Mouse (Mus musculus): ENCODE results near the gene Bcap29. TPM values are rescaled to one million over a fixed set of nuclear protein-coding genes. Genes with fewer than 3 reads are reported as not detected.

The Bcap29 gene
- polyA plus RNA-seq, 1 experiment: 33.1 TPM

- Histone ChIP-seq H3K4me3 (ENCODE audit: low read depth, low read length) (no peak overlapping the region), H3K9ac (ENCODE audit: low read depth, poor library complexity, severe bottlenecking) (0 out of 2 replicates have a peak overlapping the region, but pooled peaks have one; percentile 22), H3K4me1 (ENCODE audit: control insufficient read depth, insufficient read depth, low read length) (no peaks in the 10 kb centered on the region), H3K9me3 (replicated peaks; ENCODE audit: control insufficient read depth, insufficient read depth, low read length, poor library complexity, severe bottlenecking) (peaks cover 3% of the 10 kb centered on the region; the same call in 1 of the 2 replicates), H3K27me3 (ENCODE audit: control insufficient read depth, insufficient read depth, low read length, poor library complexity, severe bottlenecking) (no peaks in the 10 kb centered on the region), H3K27ac (ENCODE audit: insufficient read depth, low read length) (no peak overlapping the region), H3K36me3 (ENCODE audit: control insufficient read depth, insufficient read depth, low read length, poor library complexity, severe bottlenecking) (peaks cover 2% of the 10 kb centered on the region; the same call in 1 of the 2 replicates)
- TF ChIP-seq EP300 (IDR thresholded peaks at IDR 0.05; ENCODE audit: insufficient read depth, low read depth, low read length) (no peak), POLR2A (IDR thresholded peaks at IDR 0.05; ENCODE audit: insufficient read depth, low read length) (no peak), CTCF (IDR thresholded peaks at IDR 0.05; ENCODE audit: low read depth, low read length) (peak; percentile 58)
These were observed 14.4 kb downstream of the Bcap29 start for GRCm38 (mm10) chr12:31620106-31620505.

GRCm38 (mm10) chr12:31613353-31613752 is 21.1 kb downstream of the Bcap29 start:
- H3K4me1 ChIP-seq (ENCODE audit: control insufficient read depth, insufficient read depth, low read length): no peaks in the 10 kb centered on the region
- no peak overlapping the region for H3K4me3 ChIP-seq (ENCODE audit: low read depth, low read length)
- H3K9me3 ChIP-seq (replicated peaks; ENCODE audit: control insufficient read depth, insufficient read depth, low read length, poor library complexity, severe bottlenecking): peaks cover 3% of the 10 kb centered on the region; the same call in 1 of the 2 replicates
- H3K36me3 ChIP-seq (ENCODE audit: control insufficient read depth, insufficient read depth, low read length, poor library complexity, severe bottlenecking): 0 out of 2 replicates have a peak, but pooled peaks cover 2% of the 10 kb centered on the region
- no peak overlapping the region for H3K9ac ChIP-seq (ENCODE audit: low read depth, poor library complexity, severe bottlenecking)
- H3K27me3 ChIP-seq (ENCODE audit: control insufficient read depth, insufficient read depth, low read length, poor library complexity, severe bottlenecking): no peaks in the 10 kb centered on the region
- no peak overlapping the region for H3K27ac ChIP-seq (ENCODE audit: insufficient read depth, low read length)
- TF ChIP-seq EP300 (IDR thresholded peaks at IDR 0.05; ENCODE audit: insufficient read depth, low read depth, low read length) (no peak), POLR2A (IDR thresholded peaks at IDR 0.05; ENCODE audit: insufficient read depth, low read length) (no peak), CTCF (IDR thresholded peaks at IDR 0.05; ENCODE audit: low read depth, low read length) (no peak)

- H3K9me3 ChIP-seq (replicated peaks; ENCODE audit: control insufficient read depth, insufficient read depth, low read length, poor library complexity, severe bottlenecking): no peaks in the 10 kb centered on the region
- TF ChIP-seq EP300 (IDR thresholded peaks at IDR 0.05; ENCODE audit: insufficient read depth, low read depth, low read length) (no peak), CTCF (IDR thresholded peaks at IDR 0.05; ENCODE audit: low read depth, low read length) (no peak), POLR2A (IDR thresholded peaks at IDR 0.05; ENCODE audit: insufficient read depth, low read length) (no peak)
These were observed 26.3 kb downstream of the Bcap29 start for GRCm38 (mm10) chr12:31608138-31608537.

GRCm38 (mm10) chr12:31604894-31605293 is 29.6 kb downstream of the Bcap29 start:
- peaks cover 1% of the 10 kb centered on the region for H3K4me1 ChIP-seq (ENCODE audit: control insufficient read depth, insufficient read depth, low read length)
- no peaks in the 10 kb centered on the region for H3K27me3 ChIP-seq (ENCODE audit: control insufficient read depth, insufficient read depth, low read length, poor library complexity, severe bottlenecking)
- H3K9ac ChIP-seq (ENCODE audit: low read depth, poor library complexity, severe bottlenecking): no peak overlapping the region
- no peak overlapping the region for H3K27ac ChIP-seq (ENCODE audit: insufficient read depth, low read length)
- TF ChIP-seq EP300 (IDR thresholded peaks at IDR 0.05; ENCODE audit: insufficient read depth, low read depth, low read length) (no peak), POLR2A (IDR thresholded peaks at IDR 0.05; ENCODE audit: insufficient read depth, low read length) (no peak), CTCF (IDR thresholded peaks at IDR 0.05; ENCODE audit: low read depth, low read length) (no peak)
- no peaks in the 10 kb centered on the region for H3K36me3 ChIP-seq (ENCODE audit: control insufficient read depth, insufficient read depth, low read length, poor library complexity, severe bottlenecking)
- H3K9me3 ChIP-seq (replicated peaks; ENCODE audit: control insufficient read depth, insufficient read depth, low read length, poor library complexity, severe bottlenecking): no peaks in the 10 kb centered on the region
- no peak overlapping the region for H3K4me3 ChIP-seq (ENCODE audit: low read depth, low read length)

More at GRCm38 (mm10) chr12:31608138-31608537, 26.3 kb downstream of the Bcap29 start:
- Histone ChIP-seq H3K27me3 (ENCODE audit: control insufficient read depth, insufficient read depth, low read length, poor library complexity, severe bottlenecking) (no peaks in the 10 kb centered on the region), H3K9ac (ENCODE audit: low read depth, poor library complexity, severe bottlenecking) (no peak overlapping the region), H3K4me1 (ENCODE audit: control insufficient read depth, insufficient read depth, low read length) (peaks cover 1% of the 10 kb centered on the region), H3K27ac (ENCODE audit: insufficient read depth, low read length) (0 out of 2 replicates have a peak overlapping the region, but pooled peaks have one; percentile 71), H3K4me3 (ENCODE audit: low read depth, low read length) (no peak overlapping the region), H3K36me3 (ENCODE audit: control insufficient read depth, insufficient read depth, low read length, poor library complexity, severe bottlenecking) (no peaks in the 10 kb centered on the region)

GRCm38 (mm10) chr12:31603586-31603985 is 30.9 kb downstream of the Bcap29 start:
- H3K27ac ChIP-seq (ENCODE audit: insufficient read depth, low read length): no peak overlapping the region
- H3K4me1 ChIP-seq (ENCODE audit: control insufficient read depth, insufficient read depth, low read length): peaks cover 1% of the 10 kb centered on the region
- H3K27me3 ChIP-seq (ENCODE audit: control insufficient read depth, insufficient read depth, low read length, poor library complexity, severe bottlenecking): no peaks in the 10 kb centered on the region
- H3K9me3 ChIP-seq (replicated peaks; ENCODE audit: control insufficient read depth, insufficient read depth, low read length, poor library complexity, severe bottlenecking): no peaks in the 10 kb centered on the region
- TF ChIP-seq CTCF (IDR thresholded peaks at IDR 0.05; ENCODE audit: low read depth, low read length): no peak
- TF ChIP-seq POLR2A (IDR thresholded peaks at IDR 0.05; ENCODE audit: insufficient read depth, low read length): no peak
- no peak for TF ChIP-seq EP300 (IDR thresholded peaks at IDR 0.05; ENCODE audit: insufficient read depth, low read depth, low read length)
- H3K36me3 ChIP-seq (ENCODE audit: control insufficient read depth, insufficient read depth, low read length, poor library complexity, severe bottlenecking): no peaks in the 10 kb centered on the region
- no peak overlapping the region for H3K4me3 ChIP-seq (ENCODE audit: low read depth, low read length)
- H3K9ac ChIP-seq (ENCODE audit: low read depth, poor library complexity, severe bottlenecking): no peak overlapping the region

GRCm38 (mm10) chr12:31594296-31594695 is 40.2 kb downstream of the Bcap29 start:
- TF ChIP-seq CTCF (IDR thresholded peaks at IDR 0.05; ENCODE audit: low read depth, low read length) (no peak), POLR2A (IDR thresholded peaks at IDR 0.05; ENCODE audit: insufficient read depth, low read length) (no peak), EP300 (IDR thresholded peaks at IDR 0.05; ENCODE audit: insufficient read depth, low read depth, low read length) (no peak)

More at GRCm38 (mm10) chr12:31594296-31594695, 40.2 kb downstream of the Bcap29 start:
- no peak overlapping the region for H3K27ac ChIP-seq (ENCODE audit: insufficient read depth, low read length)
- no peaks in the 10 kb centered on the region for H3K9me3 ChIP-seq (replicated peaks; ENCODE audit: control insufficient read depth, insufficient read depth, low read length, poor library complexity, severe bottlenecking)
- H3K4me3 ChIP-seq (ENCODE audit: low read depth, low read length): no peak overlapping the region
- H3K9ac ChIP-seq (ENCODE audit: low read depth, poor library complexity, severe bottlenecking): no peak overlapping the region
- H3K4me1 ChIP-seq (ENCODE audit: control insufficient read depth, insufficient read depth, low read length): no peaks in the 10 kb centered on the region
- no peaks in the 10 kb centered on the region for H3K36me3 ChIP-seq (ENCODE audit: control insufficient read depth, insufficient read depth, low read length, poor library complexity, severe bottlenecking)
- H3K27me3 ChIP-seq (ENCODE audit: control insufficient read depth, insufficient read depth, low read length, poor library complexity, severe bottlenecking): no peaks in the 10 kb centered on the region

All from ES-Bruce4 (cell line).